Mouse (Mus musculus): ENCODE results near the gene Nudt15.
"Not testable (repeated sequence)": the region's sequence is repeated elsewhere in the genome, so short reads cannot be mapped to it uniquely, and the experiment has no call there.

Gene Nudt15

DNA sequence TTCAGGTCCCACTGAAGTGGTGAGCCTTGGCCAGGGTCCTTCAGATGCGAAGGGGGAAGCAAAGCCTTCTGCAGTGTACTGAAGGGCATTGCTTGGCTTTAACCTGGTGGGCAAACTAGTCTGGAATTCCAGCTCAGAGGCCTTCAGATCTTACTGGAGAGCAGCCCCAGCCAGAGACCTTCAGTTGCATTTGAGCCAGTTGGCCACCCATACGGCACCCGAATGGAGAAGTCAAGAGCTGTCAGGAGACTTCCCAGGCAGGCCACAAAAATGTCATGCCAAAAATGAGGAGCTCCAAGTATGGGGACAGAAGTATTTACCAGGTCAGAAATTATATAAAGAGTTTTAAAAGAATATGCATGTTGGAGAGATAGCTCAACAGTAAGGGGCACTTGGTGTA, at the start of gene Nudt15:
TSS of gene Nudt15 (minus strand) at position 192 of the 400 bp plus-strand sequence.
- no peak for DNase-seq (ENCODE audit: low read depth, low spot score)

DNA sequence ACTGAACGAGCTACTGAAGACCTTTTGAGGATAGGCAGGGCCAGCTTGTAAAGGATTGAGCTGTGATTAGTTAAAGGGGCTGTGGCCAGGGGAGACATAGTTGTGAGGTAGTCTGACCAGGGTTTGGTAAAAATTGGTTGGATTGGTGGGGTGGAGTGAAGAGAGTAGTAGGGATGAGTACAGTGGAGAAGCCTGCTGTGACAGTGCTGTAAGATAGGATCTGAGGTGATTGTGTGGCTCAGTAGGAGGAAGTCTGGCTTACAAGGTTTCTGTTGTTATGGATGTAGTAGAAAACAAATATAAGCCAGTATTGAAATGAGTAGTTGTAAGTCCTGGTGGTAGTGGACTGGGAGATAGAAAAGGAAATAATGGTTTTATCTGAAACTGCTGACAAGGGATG, 44.1 kb upstream of the Nudt15 start:
- DNase-seq (ENCODE audit: low read depth, low spot score), result no peak

- DNase-seq (ENCODE audit: low read depth, low spot score), result peak; percentile 22
These were observed 40.0 kb upstream of the Nudt15 start for GRCm38 (mm10) chr14:73588080-73588479.

DNA sequence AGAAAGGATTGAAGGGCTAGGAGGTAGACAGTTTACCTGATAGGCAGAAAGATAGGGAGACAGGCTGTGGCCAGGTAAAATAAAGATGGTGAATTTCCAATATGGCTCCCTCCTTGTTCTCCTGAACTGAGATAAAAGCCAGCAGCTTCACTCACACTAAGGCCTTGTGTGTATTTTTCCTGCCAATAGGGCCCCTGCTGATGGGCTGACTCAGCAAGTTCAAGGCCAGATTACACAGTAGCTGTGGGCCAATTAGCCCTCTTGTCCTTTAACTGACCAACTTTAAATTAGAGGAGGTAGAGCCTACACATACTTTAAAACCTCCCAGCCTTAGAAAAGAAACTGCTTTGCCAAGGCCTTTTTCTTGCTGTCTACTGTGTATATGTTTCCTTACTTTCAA, 28.3 kb upstream of the Nudt15 start:
- no peak for DNase-seq (ENCODE audit: low read depth, low spot score)

DNA sequence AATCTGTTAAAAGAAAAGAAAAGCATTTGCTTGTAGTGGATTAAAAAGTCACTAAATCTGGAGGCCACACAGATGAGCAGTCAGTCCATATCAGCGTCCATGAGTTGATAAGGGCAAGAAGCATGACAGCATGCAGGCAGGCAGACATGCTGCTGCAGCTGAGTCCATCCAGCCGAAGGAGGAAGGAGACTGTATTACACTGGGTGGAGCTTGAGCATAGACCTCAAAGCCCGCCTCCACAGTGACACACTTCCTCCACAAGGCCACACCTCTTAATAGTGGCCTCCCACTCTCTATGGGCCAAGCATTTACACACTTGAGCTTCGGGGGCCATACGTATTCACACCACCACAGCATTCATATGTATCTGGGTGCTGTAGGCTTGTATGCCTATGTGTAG, 26.0 kb upstream of the Nudt15 start:
- no peak for DNase-seq (ENCODE audit: low read depth, low spot score)

DNA sequence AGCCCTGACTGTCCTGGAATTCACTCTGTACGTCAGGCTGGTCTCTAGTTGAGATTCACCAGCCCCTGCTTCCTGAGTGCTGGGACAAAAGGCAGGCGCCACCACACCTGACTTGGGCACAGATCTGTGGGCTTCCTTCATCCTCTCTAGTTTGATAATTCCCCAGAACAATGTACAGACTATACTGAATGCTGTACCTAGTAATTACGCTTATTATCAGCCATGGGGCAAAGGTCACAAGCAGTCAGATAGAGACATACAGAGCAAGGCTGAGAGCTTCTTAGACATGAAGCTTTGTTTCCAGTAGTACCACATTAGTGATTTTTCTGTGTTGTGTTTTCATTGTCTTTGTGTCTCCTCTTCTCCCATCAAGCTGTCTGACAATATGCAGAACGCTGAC, 23.1 kb upstream of the Nudt15 start:
- no peak for DNase-seq (ENCODE audit: low read depth, low spot score)

DNA sequence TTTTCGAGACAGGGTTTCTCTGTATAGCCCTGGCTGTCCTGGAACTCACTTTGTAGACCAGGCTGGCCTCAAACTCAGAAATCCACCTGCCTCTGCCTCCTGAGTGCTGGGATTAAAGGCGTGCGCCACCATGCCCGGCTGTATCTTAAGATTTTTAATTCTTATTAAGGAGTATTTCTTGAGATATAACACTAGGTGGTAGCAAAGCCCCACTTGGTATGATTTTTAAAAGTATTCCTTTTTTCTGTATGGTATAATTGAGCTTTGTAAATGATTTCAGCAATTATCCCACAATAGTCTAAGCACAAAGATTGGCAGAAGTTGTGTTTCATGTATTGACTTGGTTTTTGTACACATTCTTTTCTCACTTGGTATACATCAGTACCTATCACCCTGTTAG, 21.8 kb upstream of the Nudt15 start:
- DNase-seq (ENCODE audit: low read depth, low spot score), result not testable (repeated sequence)

- DNase-seq (ENCODE audit: low read depth, low spot score), result peak; percentile 39
These were observed 5.2 kb upstream of the Nudt15 start for GRCm38 (mm10) chr14:73553122-73553696.

- peak; percentile 93 for DNase-seq (ENCODE audit: low read depth, low spot score)
These were observed 4.5 kb upstream of the Nudt15 start for GRCm38 (mm10) chr14:73552341-73553121.

- DNase-seq (ENCODE audit: low read depth, low spot score), result no peak
These were observed 3.1 kb upstream of the Nudt15 start for GRCm38 (mm10) chr14:73551164-73551563.

GRCm38 (mm10) chr14:73550732-73551131, 2.7 kb upstream of the Nudt15 start:
- no peak for DNase-seq (ENCODE audit: low read depth, low spot score)

DNA sequence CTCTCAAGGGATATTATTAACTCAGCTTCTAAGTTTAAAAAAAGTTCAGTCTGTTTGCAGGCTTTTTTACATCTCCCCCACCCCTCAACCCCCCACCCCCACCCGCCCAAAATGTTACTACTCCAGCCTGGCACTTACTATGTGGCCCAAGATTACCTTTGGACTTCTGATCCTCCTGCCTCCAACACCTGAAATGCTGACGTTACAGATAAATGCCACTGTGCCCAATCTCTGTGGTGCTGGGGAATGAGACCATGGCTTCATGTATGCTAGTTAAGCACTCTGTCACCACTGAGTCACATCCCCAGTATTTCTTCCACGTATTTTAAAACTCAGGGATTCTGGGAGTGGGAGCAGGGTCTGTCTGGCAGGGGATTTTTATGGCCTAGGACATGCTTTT, 2.2 kb upstream of the Nudt15 start:
- DNase-seq (ENCODE audit: low read depth, low spot score), result no peak

DNA sequence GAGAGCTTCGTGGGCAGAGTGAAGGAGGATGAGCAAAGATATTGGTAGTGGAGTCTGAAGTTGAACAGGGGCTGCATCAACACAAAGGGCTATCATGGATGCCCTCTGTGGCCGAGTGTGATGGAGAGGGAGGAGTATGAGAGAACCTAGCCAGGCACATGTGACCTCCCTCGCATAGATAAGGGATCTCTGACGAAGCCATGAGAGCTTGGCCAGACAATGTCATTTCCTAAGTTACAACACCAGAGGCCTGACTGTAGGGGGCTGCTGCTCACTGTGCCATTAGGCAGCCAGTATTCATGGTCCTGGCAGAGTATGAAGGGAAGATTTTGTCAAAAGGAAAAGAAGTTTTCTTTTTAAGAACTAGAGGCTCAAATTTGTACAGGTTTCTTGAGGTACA, 1.0 kb downstream of the Nudt15 start:
- no peak for DNase-seq (ENCODE audit: low read depth, low spot score)

DNA sequence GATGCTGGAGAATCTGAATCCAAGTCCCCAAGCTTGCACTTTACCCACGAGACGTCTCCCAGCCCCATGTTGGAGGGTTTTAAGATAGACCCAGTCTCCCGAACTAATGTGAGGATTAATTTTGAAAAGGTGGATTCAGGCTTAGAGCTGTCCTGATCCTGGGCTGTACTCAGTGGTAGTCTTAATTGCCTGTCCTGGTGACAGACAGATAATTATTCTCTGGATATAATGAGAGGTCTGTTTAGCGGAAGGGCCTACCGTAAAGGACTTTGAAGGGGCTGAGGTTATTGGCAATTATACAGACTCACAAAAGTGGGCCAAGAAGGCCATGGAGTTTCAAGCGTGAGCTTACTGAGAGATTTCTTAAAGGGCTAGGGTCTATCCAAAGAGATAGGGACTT, 4.3 kb downstream of the Nudt15 start:
- no peak for DNase-seq (ENCODE audit: low read depth, low spot score)

GRCm38 (mm10) chr14:73535641-73536040, 12.4 kb downstream of the Nudt15 start:
- DNase-seq (ENCODE audit: low read depth, low spot score), result no peak

DNA sequence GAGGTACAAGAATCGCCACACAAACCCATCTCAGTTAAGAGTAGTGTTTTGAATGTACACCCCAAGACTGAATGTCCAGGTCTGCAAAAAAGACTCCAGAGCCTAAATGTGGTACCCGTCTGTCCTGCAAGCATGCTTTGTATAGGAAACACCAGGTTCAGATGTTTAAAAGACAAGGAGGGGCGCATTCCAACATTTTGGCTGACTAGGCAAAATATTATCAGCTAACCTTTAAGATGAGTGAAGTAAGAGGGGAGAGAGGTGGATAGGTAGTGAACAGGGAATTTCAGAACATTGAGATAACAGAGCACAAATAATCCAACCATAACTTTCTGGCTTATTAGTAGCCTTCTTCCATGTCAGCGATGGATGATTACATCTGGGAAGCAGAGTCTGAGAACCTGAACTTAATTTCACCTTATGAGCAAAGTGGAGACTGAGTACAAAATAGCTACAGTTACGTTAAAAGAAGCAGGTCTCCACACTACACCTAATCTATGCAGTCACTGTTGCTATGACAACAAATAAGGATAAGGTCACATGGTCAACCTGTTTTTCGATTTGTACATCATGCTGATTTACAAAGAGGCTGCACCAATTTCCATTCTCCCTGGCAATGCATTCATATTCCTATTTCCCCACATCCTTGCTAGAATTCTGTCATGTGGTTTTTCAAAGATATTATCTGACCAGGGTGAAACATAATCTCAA, 14.1 kb downstream of the Nudt15 start:
- DNase-seq (ENCODE audit: low read depth, low spot score), result no peak

GRCm38 (mm10) chr14:73528661-73529060, 19.4 kb downstream of the Nudt15 start:
- not testable (repeated sequence) for DNase-seq (ENCODE audit: low read depth, low spot score)

GRCm38 (mm10) chr14:73524766-73525448, 23.1 kb downstream of the Nudt15 start, which contains the start of gene Sucla2:
Gene Sucla2, plus strand, starts transcription at chr14:73525319.
- DNase-seq (ENCODE audit: low read depth, low spot score), result peak; percentile 98

- DNase-seq (ENCODE audit: low read depth, low spot score), result no peak
These were observed 23.9 kb downstream of the Nudt15 start for GRCm38 (mm10) chr14:73524136-73524535.

DNA sequence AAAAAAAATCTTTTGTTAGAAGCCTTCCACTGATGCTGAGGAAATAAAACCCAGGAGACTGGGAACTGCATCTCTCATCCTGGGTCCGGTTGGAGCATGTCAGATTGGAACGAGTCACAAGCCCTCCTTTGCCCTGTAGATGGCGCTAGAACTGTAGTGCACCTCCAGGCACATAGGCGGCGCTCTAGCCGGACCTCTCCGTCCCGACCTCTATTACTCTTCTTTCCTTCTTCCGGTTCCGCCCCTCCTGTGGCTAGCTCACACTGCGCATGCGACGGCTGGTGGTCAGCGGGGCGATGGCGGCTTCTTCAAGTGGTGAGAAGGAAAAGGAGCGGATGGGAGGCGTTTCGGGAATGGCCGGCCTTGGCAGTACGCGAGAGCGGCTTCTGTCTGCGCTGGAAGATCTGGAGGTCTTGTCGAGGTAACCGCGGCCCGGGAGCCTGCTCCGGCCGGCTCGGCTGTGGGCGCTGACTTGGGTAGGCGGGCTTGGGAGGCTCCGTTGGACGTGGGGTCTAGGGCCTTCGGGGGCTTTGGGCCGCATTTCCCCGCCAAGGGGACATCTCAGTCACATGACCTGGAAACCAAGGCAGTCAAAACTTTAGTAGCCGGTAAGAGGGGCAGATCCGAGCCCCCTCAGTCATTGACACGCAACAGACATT, 38.1 kb downstream of the Nudt15 start, which contains the start of gene Med4:
TSS of gene Med4 (plus strand) at position 261 of the 659 bp plus-strand sequence.
- peak; percentile 94 for DNase-seq (ENCODE audit: low read depth, low spot score)

DNA sequence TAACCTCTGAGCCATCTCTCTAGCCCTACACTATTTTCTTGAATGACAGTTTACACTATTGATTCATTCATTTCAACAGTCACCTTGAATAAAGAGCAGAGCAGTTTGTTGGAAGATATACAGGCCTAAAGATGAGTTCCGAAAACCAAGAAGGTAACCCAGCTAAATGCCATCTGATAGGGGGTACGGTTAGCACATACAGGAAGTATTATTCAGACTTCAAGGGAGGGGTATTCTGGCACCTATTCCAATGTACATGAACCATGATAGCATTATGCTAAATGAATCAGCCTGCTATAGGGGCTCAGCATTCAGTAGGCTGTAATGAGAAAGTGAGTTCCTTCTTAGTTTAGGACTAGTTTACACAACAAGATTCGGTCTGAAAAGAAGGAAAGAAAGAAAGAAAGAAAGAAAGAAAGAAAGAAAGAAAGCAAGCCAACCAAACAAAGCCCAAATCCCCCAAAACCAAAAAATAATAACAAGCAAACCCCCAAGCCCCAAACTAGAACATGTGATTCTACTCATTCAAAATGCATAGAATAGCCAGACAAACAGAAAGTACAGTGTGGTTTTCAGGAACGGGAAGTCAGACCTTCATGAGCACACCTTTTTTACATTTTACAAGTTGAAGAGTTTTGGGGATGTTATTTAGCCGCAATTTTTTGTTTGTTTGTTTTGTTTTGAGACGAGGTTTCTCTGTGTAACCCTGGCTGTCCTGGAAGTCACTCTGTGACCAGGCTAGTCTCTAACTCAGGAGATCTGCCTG, 39.2 kb downstream of the Nudt15 start:
- DNase-seq (ENCODE audit: low read depth, low spot score), result peak; percentile 65

All from A20 (cell line).